Mouse (Mus musculus) embryonic fibroblast, embryonic 13.5 days (primary cell): ENCODE measurements around the gene Pdss2. TPM values are rescaled to one million over a fixed set of nuclear protein-coding genes. Genes with fewer than 3 reads are reported as not detected.

Experiments used
- H3K27ac ChIP-seq: 2 replicates; pipeline ENCODE4 v1.5.1; 2012; ENCODE audit warnings: low read length, control low read depth, inconsistent platforms; ENCODE audit not compliant: insufficient read depth
- H3K4me1 ChIP-seq: 2 replicates; pipeline ENCODE4 v1.6.1; 2011; ENCODE audit warnings: low read length; ENCODE audit not compliant: control insufficient read depth, insufficient read depth
- H3K4me3 ChIP-seq: 2 replicates; pipeline ENCODE4 v1.5.1; 2011; ENCODE audit warnings: mild to moderate bottlenecking, control low read depth, low read length; ENCODE audit not compliant: insufficient read depth
- CTCF ChIP-seq: IDR thresholded peaks from 2 replicates; pipeline ENCODE4 v1.5.1; 2011; ENCODE audit warnings: mild to moderate bottlenecking, control low read depth, low read length, moderate library complexity, borderline replicate concordance; ENCODE audit not compliant: insufficient read depth
- POLR2A ChIP-seq: IDR thresholded peaks from 2 replicates; pipeline ENCODE4 v1.6.1; 2011; ENCODE audit warnings: low read depth, mild to moderate bottlenecking, control low read depth, low read length, moderate library complexity
- polyA plus RNA-seq: library from polyadenylated mRNA; stranded (reverse); fragments of >200 nt; gene quantifications from 2 replicates; pipeline ENCODE4 v1.2.4, GENCODE M21; 2011; ENCODE audit warnings: low read depth; ENCODE audit not compliant: missing spikeins, insufficient read length

Pdss2 gene
- polyA plus RNA-seq, 1 experiment, result 10.9 TPM

- Histone ChIP-seq H3K4me1 (peaks cover 5% of the 10 kb centered on the region; the same call in 1 of the 2 replicates), H3K27ac (no peak overlapping the region), H3K4me3 (no peak overlapping the region)
- TF ChIP-seq POLR2A (no peak), CTCF (no peak)
These were observed 266.2 kb downstream of the Pdss2 start for GRCm38 (mm10) chr10:43487441-43488010.

DNA sequence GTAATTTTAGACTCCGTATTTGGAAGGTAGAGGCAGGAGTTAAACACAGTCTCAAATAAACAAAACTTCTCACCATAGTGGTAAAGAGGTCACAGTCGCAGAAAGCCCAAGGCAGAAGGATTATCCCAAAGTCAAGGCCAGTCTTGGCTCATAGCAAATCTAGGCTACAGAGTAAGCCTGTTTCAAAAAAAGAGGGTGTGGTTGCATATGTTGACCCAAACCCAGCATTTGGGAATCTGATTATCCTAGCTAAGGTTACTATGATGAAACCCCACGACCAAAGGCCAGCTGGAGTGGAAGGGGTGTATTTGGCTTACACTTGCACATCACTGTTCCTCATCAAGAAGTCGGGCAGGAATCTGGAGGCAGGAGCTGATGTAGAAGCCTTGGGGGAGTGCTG lies 267.0 kb downstream of the Pdss2 start:
- Histone ChIP-seq H3K4me1 (peaks cover 5% of the 10 kb centered on the region; the same call in 1 of the 2 replicates), H3K27ac (no peak overlapping the region), H3K4me3 (no peak overlapping the region)
- no peak for TF ChIP-seq POLR2A
- TF ChIP-seq CTCF, result no peak

DNA sequence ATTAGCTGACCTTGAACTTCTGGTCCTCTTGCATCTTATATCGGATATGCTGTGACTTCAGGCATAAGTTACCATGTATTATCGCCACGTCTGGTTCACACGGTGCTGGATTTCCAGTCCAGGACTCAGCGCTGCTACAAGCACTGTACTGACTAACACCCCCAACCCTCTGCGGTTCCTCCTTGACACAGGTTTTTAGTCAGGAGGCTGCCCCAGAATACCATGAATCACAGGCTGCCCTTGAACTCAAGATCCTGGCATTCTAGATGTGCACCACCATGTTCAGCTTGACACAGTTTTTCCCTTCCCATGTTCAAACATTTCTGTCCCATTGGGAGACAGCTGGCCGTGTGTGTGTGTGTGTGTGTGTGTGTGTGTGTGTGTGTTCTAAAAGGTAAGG lies 267.9 kb downstream of the Pdss2 start:
- no peak overlapping the region for H3K27ac ChIP-seq
- TF ChIP-seq POLR2A (no peak), CTCF (no peak)
- H3K4me1 ChIP-seq, result peaks cover 5% of the 10 kb centered on the region; the same call in 1 of the 2 replicates
- no peak overlapping the region for H3K4me3 ChIP-seq

GRCm38 (mm10) chr10:43489550-43489949 lies 268.3 kb downstream of the Pdss2 start:
- H3K4me3 ChIP-seq, result no peak overlapping the region
- H3K27ac ChIP-seq, result no peak overlapping the region
- TF ChIP-seq POLR2A (no peak), CTCF (no peak)

DNA sequence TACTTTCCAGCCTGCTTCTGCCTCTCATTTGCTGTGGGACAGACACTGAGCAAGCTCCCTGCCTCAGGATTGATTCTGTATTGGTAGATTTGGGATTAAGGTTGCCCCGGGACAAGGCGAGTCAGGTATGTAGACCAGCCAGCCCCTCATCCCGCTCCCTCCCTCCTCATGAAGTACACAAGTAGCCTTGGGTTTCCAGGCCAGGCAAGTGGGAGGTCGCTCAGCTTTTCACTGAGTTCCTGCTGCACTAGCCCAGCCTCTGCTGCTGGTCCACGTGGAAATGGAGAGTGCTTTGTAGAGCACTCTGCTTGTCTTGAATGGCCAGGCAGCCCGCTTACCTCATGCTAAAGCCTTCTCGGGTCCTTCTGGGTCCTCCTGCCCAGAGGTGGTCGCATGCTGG lies 268.7 kb downstream of the Pdss2 start:
- H3K4me1 ChIP-seq, result peaks cover 5% of the 10 kb centered on the region; the same call in 1 of the 2 replicates
- no peak overlapping the region for H3K27ac ChIP-seq
- no peak overlapping the region for H3K4me3 ChIP-seq
- TF ChIP-seq CTCF (no peak), POLR2A (no peak)

More at GRCm38 (mm10) chr10:43489550-43489949, 268.3 kb downstream of the Pdss2 start:
- peaks cover 5% of the 10 kb centered on the region; the same call in 1 of the 2 replicates for H3K4me1 ChIP-seq

DNA sequence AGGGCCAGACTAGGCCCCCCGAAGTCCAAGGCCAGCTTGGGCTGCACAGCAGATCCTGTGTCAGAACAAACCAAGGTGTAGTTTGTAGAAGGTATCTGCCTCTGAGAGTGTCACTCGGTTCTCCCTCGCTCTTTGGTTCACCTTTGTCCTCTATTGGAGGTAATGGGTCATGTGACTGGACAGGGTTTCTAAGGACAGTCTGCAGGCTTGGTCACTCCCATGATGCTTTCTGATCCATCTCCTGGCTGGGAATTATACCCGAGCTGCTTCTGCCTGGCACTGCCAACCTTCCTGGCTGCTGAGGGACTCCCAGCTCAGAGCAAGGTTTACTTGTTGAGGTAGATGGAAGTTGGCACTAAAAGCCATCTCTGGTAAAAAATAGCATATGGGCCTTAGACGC lies 269.6 kb downstream of the Pdss2 start:
- no peak for TF ChIP-seq POLR2A
- TF ChIP-seq CTCF, result no peak
- H3K27ac ChIP-seq, result no peak overlapping the region

GRCm38 (mm10) chr10:43502599-43502998 lies 281.3 kb downstream of the Pdss2 start:
- Histone ChIP-seq H3K4me3 (no peak overlapping the region), H3K27ac (no peak overlapping the region), H3K4me1 (no peaks in the 10 kb centered on the region)
- no peak for TF ChIP-seq POLR2A
- no peak for TF ChIP-seq CTCF

More for the DNA sequence above, 269.6 kb downstream of the Pdss2 start:
- Histone ChIP-seq H3K4me1 (peaks cover 5% of the 10 kb centered on the region; the same call in 1 of the 2 replicates), H3K4me3 (no peak overlapping the region)

GRCm38 (mm10) chr10:43504291-43504690 lies 283.0 kb downstream of the Pdss2 start:
- no peak for TF ChIP-seq CTCF
- no peak for TF ChIP-seq POLR2A
- Histone ChIP-seq H3K4me3 (no peak overlapping the region), H3K27ac (no peak overlapping the region), H3K4me1 (no peaks in the 10 kb centered on the region)

DNA sequence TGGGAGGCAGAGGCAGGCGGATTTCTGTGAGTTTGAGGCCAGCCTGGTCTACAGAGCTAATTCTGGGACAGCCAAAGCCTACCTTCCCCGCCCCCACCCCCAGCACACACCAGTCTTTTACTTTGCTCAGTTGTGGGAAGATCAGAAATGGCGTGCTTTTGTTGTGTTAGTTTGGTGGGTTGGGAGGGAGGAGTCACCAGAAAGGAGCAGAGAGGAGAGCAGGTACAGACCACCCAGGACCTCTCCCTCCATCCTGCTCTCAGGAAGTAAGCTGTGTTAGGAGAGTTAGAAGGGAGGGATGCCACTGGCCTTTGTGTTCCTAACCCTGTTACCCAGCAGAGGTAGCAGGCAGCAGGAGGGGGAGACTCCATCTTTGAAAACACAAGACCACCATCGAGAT lies 285.8 kb downstream of the Pdss2 start:
- Histone ChIP-seq H3K4me3 (no peak overlapping the region), H3K4me1 (no peaks in the 10 kb centered on the region), H3K27ac (no peak overlapping the region)
- TF ChIP-seq CTCF (no peak), POLR2A (no peak)

- Histone ChIP-seq H3K27ac (no peak overlapping the region), H3K4me1 (no peaks in the 10 kb centered on the region), H3K4me3 (no peak overlapping the region)
- TF ChIP-seq CTCF (no peak), POLR2A (no peak)
These were observed 287.9 kb downstream of the Pdss2 start for GRCm38 (mm10) chr10:43509228-43509627.
